ENCODE assay signal across 35 mouse cellular contexts in the genomic region with DNA sequence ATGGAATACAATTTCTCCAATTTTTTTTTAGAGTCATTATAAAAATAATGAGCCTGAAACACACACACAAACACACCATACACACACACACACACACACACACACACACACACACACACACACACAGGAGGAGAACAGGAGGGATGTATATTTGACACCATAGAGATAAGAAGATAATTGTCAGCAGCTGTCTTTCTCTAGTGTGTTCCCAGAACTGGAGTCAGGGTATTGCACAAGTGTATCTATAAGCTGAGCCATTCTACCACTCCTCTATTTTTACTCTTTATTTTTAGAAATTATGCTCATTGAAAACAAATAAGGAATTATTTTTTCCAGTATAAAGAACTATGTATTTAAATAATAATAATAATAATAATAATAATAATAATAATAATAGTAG.
"Had no signal": no experiment of that assay in that cellular context is flagged by ENCODE, and none has a peak within 500 bp of the region (broad histone marks: within the 10 kb centered on the region; RNA-seq: fewer than 3 reads in every experiment).

No protein-coding gene starts in this region.

- H3K4me3 ChIP-seq: heart, embryonic 10.5 days; heart, embryonic 12.5 days; heart, embryonic 13.5 days; heart, embryonic 15.5 days; hindbrain, embryonic 10.5 days; hindbrain, embryonic 12.5 days; hindbrain, embryonic 13.5 days; hindbrain, embryonic 15.5 days; intestine, embryonic 15.5 days; kidney, embryonic 15.5 days; layer of hippocampus, adult 2 months had no signal

- H3K4me1 ChIP-seq: heart, embryonic 10.5 days; heart, embryonic 12.5 days; heart, embryonic 13.5 days; heart, embryonic 15.5 days; hindbrain, embryonic 10.5 days; hindbrain, embryonic 12.5 days; hindbrain, embryonic 13.5 days; hindbrain, embryonic 15.5 days; intestine, embryonic 15.5 days; kidney, embryonic 15.5 days had no signal

- H3K9me3 ChIP-seq: heart, embryonic 10.5 days; heart, embryonic 12.5 days; heart, embryonic 13.5 days; heart, embryonic 15.5 days; hindbrain, embryonic 10.5 days; hindbrain, embryonic 12.5 days; hindbrain, embryonic 13.5 days; hindbrain, embryonic 15.5 days; intestine, embryonic 15.5 days; kidney, embryonic 15.5 days had no signal

- H3K27ac ChIP-seq: heart, embryonic 10.5 days; heart, embryonic 13.5 days; heart, embryonic 15.5 days; hindbrain, embryonic 10.5 days; hindbrain, embryonic 12.5 days; hindbrain, embryonic 13.5 days; hindbrain, embryonic 14.5 days; hindbrain, embryonic 15.5 days; hindbrain, postnatal 0 days; intestine, embryonic 15.5 days; kidney, embryonic 15.5 days; kidney, postnatal 0 days; layer of hippocampus, adult 2 months had no signal

- H3K36me3 ChIP-seq: heart, embryonic 10.5 days; heart, embryonic 12.5 days; heart, embryonic 13.5 days; heart, embryonic 15.5 days; hindbrain, embryonic 10.5 days; hindbrain, embryonic 12.5 days; hindbrain, embryonic 13.5 days; hindbrain, embryonic 15.5 days; intestine, embryonic 15.5 days; kidney, embryonic 15.5 days had no signal

- H3K9ac ChIP-seq: heart, embryonic 12.5 days; heart, embryonic 13.5 days; heart, embryonic 15.5 days; hindbrain, embryonic 12.5 days; hindbrain, embryonic 13.5 days; hindbrain, embryonic 14.5 days; hindbrain, embryonic 15.5 days; intestine, embryonic 15.5 days; kidney, embryonic 15.5 days had no signal

- DNase-seq: heart, postnatal 10 days; heart, postnatal 14 days; heart, postnatal 36 days; heart, postnatal 4 days; kidney, adult 11 months; kidney, adult 18-20 months; kidney, adult 2 months; kidney, adult 8-10 months; kidney, adult 9 months; kidney, postnatal 10 days; kidney, postnatal 14 days; kidney, postnatal 25 days; kidney, postnatal 36 days; kidney, postnatal 4 days; layer of hippocampus, adult 9-11 months; layer of hippocampus, postnatal 36 days had no signal

- H3K27me3 ChIP-seq: heart, embryonic 12.5 days; heart, embryonic 13.5 days; heart, embryonic 15.5 days; hindbrain, embryonic 12.5 days; hindbrain, embryonic 13.5 days; hindbrain, embryonic 15.5 days; intestine, embryonic 15.5 days; kidney, embryonic 15.5 days had no signal

- H3K4me2 ChIP-seq: heart, embryonic 11.5 days; heart, embryonic 12.5 days; heart, embryonic 13.5 days; heart, embryonic 15.5 days; hindbrain, embryonic 12.5 days; hindbrain, embryonic 13.5 days; hindbrain, embryonic 14.5 days; hindbrain, embryonic 15.5 days; intestine, embryonic 15.5 days; kidney, embryonic 15.5 days had no signal

- ATAC-seq: hindbrain, embryonic 16.5 days; hindbrain, postnatal 0 days; inflammation-experienced regulatory T-cells, adult 6 months; intestine, embryonic 15.5 days; intestine, embryonic 16.5 days; intestine, postnatal 0 days had no signal
